In the genomic region with DNA sequence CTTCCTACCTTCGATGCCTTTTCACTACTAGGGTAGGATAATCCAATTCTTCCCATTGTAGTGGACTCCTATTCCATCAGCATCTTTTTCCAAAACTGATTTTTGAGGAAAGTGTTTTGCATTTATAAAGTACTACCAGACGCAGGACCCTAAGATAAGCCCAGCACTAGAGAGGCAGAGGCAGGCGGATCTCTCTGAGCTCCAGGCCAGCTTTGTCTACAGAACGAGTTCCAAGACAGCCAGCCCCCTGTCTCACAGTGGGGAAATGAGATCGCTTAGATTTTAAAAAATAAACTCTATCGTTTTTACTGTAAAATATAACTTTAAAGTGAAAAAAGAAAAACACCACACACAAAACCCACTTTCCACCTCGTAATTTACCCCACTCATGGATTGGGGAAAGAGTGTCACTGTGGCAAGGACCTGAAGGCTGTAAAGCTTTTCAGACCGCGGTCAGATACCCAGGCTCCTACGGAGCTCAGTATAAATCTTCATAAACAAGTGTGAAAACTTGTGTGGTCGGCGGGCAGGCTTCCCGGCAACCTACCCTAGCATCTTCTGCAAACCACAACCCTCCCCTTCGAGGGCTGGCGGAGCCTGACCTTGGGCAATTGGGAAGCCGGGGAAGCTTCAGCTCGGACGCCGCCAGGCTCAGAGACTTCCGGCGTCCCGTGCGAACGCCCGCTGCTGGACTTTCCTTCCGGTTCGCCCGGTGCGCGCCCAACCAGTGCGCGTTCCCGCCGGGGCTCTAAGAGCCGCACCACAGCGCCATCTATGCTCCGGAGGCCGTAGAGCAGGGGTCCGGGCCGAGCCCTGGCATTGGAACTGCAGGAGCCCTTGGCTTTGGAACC, we compare ENCODE assay signal across 8 mouse cellular contexts. TPM values are rescaled to one million over a fixed set of nuclear protein-coding genes. Genes with fewer than 3 reads are reported as not detected.
DNase-seq lines count a peak whose midpoint lies in the region; ATAC-seq and TF ChIP-seq lines count a peak whose summit lies in the region.

A gene (minus strand): TSS at position 747 of the 851 bp plus-strand sequence.

- peak within 1 kb of the TSS; percentile 85 for H3K4me2 ChIP-seq in forebrain, embryonic 16.5 days (ENCODE audit: low read length)
- H3K4me2 ChIP-seq in lung, embryonic 15.5 days, result peak within 1 kb of the TSS; percentile 59

- 4% methylated on average over 40 of the region's 40 CpGs for WGBS in forebrain, embryonic 16.5 days
- WGBS in lung, embryonic 15.5 days, result 4% methylated on average over 40 of the region's 40 CpGs

- in situ Hi-C loops in ES-E14 (cut with MboI; ENCODE audit: low sequenced_read_pairs in 2 of 2, unreplicated experiment in 2 of 2), result no loop called here

- H3K4me3 ChIP-seq in ES-E14 (ENCODE audit: insufficient read depth in 1 of 2, low read depth in 1 of 2, low read length in 2 of 2, poor library complexity in 1 of 2, severe bottlenecking in 1 of 2), result peak within 1 kb of the TSS; percentile 86 to 93
- H3K4me3 ChIP-seq in forebrain, embryonic 16.5 days (replicated peaks; ENCODE audit: low read length), result peak within 1 kb of the TSS; percentile 61
- peak within 1 kb of the TSS; percentile 67 for H3K4me3 ChIP-seq in lung, embryonic 15.5 days

- no peaks in the 10 kb centered on the region for H3K9me3 ChIP-seq in ES-E14 (ENCODE audit: control insufficient read depth, insufficient read depth, low read depth, low read length)
- no peaks in the 10 kb centered on the region for H3K9me3 ChIP-seq in forebrain, embryonic 16.5 days (ENCODE audit: control insufficient read depth, low read length)
- H3K9me3 ChIP-seq in lung, embryonic 15.5 days, result no peaks in the 10 kb centered on the region

- no peaks in the 10 kb centered on the region for H3K36me3 ChIP-seq in ES-E14 (ENCODE audit: control insufficient read depth, insufficient read depth, low read length, poor library complexity, severe bottlenecking)
- no peaks in the 10 kb centered on the region for H3K36me3 ChIP-seq in forebrain, embryonic 16.5 days (ENCODE audit: control insufficient read depth, insufficient read depth)
- no peaks in the 10 kb centered on the region for H3K36me3 ChIP-seq in lung, embryonic 15.5 days

- H3K27me3 ChIP-seq in forebrain, embryonic 16.5 days (replicated peaks; ENCODE audit: control insufficient read depth, insufficient read depth, low read length), result no peaks in the 10 kb centered on the region
- H3K27me3 ChIP-seq in lung, embryonic 15.5 days, result no peaks in the 10 kb centered on the region

- H3K9ac ChIP-seq in ES-E14 (ENCODE audit: insufficient read depth, low read depth, low read length, poor library complexity, severe bottlenecking), result peak within 1 kb of the TSS; percentile 89
- H3K9ac ChIP-seq in forebrain, embryonic 16.5 days (replicated peaks; ENCODE audit: low read depth, low read length), result peak within 1 kb of the TSS; percentile 67
- H3K9ac ChIP-seq in lung, embryonic 15.5 days, result peak within 1 kb of the TSS; percentile 59

- peaks cover 3 to 5% of the 10 kb centered on the region in 2 experiments; a peak in 3 of 4 replicates for H3K4me1 ChIP-seq in ES-E14 (ENCODE audit: control insufficient read depth in 2 of 2, insufficient read depth in 2 of 2, low read length in 2 of 2, poor library complexity in 1 of 2)
- peaks cover 4% of the 10 kb centered on the region; the same call in 1 of the 2 replicates for H3K4me1 ChIP-seq in forebrain, embryonic 16.5 days (replicated peaks; ENCODE audit: control insufficient read depth, insufficient read depth, low read length)
- H3K4me1 ChIP-seq in lung, embryonic 15.5 days, result 0 out of 2 replicates have a peak, but pooled peaks cover 3% of the 10 kb centered on the region

- DNase-seq in ES-E14 (ENCODE audit: low read depth, low spot score), result peak; percentile 86
- DNase-seq in cerebellum, adult 11-12 months, result peak; percentile 88
- peak; percentile 96 for DNase-seq in heart, postnatal 4 days
- peak; percentile 76 to 89 for DNase-seq in layer of hippocampus, adult 8-10 months (ENCODE audit: low spot score in 2 of 2)
- DNase-seq in ovary, adult 18-20 months (ENCODE audit: low spot score), result peak; percentile 82
- peak; percentile 93 for DNase-seq in thymus, postnatal 0 days (ENCODE audit: low spot score)

- peak; percentile 98 for ATAC-seq in forebrain, embryonic 16.5 days
- ATAC-seq in lung, embryonic 15.5 days (ENCODE audit: borderline replicate concordance, extremely low read depth, low FRiP score, low TSS enrichment), result peak; percentile 94

- H3K27ac ChIP-seq in ES-E14 (ENCODE audit: insufficient read depth, low read depth, low read length, poor library complexity, severe bottlenecking), result peak within 1 kb of the TSS; percentile 74
- peak within 1 kb of the TSS; percentile 68 for H3K27ac ChIP-seq in forebrain, embryonic 16.5 days (ENCODE audit: low read length)
- H3K27ac ChIP-seq in lung, embryonic 15.5 days, result peak within 1 kb of the TSS; percentile 86

TF ChIP-seq in ES-E14, 5 proteins besides CTCF, POLR2A, EP300 and RAD21:
- TF ChIP-seq MAFK (IDR thresholded peaks at IDR 0.05; ENCODE audit: insufficient read depth, low read depth, low read length) (no peak), ZNF384 (IDR thresholded peaks at IDR 0.05; ENCODE audit: low read depth, low read length) (no peak), ZC3H11A (IDR thresholded peaks at IDR 0.05; ENCODE audit: borderline replicate concordance, low read depth, low read length) (no peak), HCFC1 (IDR thresholded peaks at IDR 0.05; ENCODE audit: borderline replicate concordance, insufficient read depth, low read length) (peak; percentile 77)
TF ChIP-seq in ES-E14: peak in this region for 1.

RNA-seq across cellular contexts. Expression of the gene that starts here (rescaled TPM):
- 15.3 and 23.5 TPM in 2 replicates for total RNA-seq in ES-E14 (2012; rRNA removed)
- 43.3 and 50.3 TPM in 2 replicates for polyA plus RNA-seq in forebrain, embryonic 16.5 days (2015; fragmentation: Nextera tagmentation; extraction: Ambion mirVana)
- 10 to 100 TPM; 35.5 to 38.4 TPM for total RNA-seq in heart, postnatal 4 days (2021)
- 10 to 100 TPM; 17.2 to 22.6 (median 21.8) TPM for total RNA-seq in layer of hippocampus, adult 8-10 months (2022)
- polyA plus RNA-seq in lung, embryonic 15.5 days (2015; fragmentation: Nextera tagmentation; extraction: Ambion mirVana), result 45.2 and 46.0 TPM in 2 replicates
- 108 TPM in 2 replicates for polyA plus RNA-seq in thymus, postnatal 0 days (2015; fragmentation: Nextera tagmentation; extraction: Ambion mirVana)

Comparison
In these comparisons a context has a peak if more than half of its experiments do, and no peak if none do; other contexts are left out.
1. Peak in every context shown above with its lines: DNase-seq, ATAC-seq, H3K4me3 ChIP-seq and H3K27ac ChIP-seq.